Mouse (Mus musculus): ENCODE data around the gene Ms4a15.

The Ms4a15 gene

GRCm38 (mm10) chr19:10993150-10993549, at the start of gene Ms4a15:
TSS of gene Ms4a15 (minus strand) at chr19:10993250.
- DNase-seq, result no peak

DNA sequence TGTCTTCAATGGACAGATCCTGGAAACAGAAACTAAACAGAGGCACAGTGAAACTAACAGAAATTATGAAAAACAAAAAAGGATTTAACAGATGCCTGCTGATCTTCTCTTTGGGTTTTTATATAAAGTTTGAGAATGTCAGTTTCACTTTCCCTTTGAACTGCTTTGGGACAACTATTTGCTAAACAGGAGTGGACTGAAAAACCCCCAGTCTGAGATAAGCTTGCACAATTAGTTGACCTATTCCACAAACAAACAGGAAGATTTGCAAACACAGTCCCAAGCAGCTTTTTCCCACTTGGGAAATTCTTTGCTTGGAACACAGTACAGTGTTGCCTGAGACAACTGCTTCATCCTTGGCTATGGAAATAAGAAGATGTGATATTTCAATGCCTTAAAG, 44.5 kb upstream of the Ms4a15 start:
- DNase-seq, result no peak

DNA sequence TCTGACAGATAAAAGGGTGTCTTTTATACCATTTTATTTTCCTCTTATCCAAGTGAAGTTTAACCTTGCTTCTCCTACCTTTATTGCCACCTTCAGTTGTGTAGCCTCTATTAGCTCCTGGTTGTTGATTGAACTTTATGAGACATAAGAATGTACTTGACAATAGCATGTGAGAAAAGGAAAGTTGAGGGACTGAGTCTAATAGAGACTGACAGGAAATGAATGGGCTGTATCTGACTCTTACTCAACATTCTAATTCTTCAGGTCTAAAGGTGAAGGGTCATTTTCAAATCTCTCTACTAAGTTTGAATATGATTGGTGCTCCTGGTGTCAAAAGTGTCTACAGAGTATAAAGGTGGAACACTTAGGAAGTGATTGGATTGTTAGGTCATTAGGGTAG, 29.3 kb upstream of the Ms4a15 start:
- no peak for DNase-seq

- no peak for DNase-seq
Measured at GRCm38 (mm10) chr19:11017891-11018290, 24.8 kb upstream of the Ms4a15 start, which contains the start of gene Ms4a18. TSS of gene Ms4a18 (minus strand) at chr19:11018031.

GRCm38 (mm10) chr19:11017251-11017650, 24.2 kb upstream of the Ms4a15 start:
- no peak for DNase-seq

GRCm38 (mm10) chr19:11015998-11016397, 22.9 kb upstream of the Ms4a15 start:
- DNase-seq, result no peak

DNA sequence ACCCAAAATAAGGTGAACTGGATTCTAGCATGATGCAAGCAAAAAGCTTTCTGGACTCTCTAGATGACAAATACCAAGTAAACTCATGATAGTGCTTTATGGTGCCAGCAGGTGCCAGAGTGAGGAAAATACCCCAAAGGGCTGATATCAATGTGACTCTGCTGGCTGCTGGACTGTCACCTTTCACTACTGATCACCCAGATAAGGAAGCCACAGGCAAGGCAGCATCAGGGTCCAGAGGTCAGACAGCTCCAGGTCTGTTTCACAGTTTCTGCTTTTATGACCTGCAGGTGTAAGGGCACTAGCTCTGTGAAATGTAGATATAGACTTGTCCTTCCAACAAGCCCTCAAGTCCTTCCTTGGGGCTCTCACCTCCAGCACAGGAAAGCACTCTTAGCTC, 22.4 kb upstream of the Ms4a15 start:
- DNase-seq, result no peak

DNA sequence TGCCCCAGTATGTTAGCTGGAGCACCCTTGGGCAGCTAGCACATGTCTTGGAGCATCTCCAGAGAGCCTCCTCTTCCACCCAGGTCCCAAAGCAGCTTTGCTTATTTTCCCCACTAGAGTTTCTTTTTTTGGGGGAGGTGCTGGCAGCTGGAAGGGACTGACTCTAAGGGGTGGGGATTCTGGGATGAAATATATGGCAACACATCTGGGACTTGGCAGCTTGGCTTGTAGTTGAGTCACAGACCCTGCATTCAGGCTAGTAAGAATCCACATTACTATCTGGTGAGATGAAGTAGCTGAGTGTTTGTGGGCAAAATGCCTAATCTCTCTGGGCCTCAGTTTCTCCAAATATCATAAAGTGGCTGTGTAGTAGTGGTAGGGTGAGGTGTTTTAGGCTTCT, 1.1 kb downstream of the Ms4a15 start:
- no peak for DNase-seq

DNA sequence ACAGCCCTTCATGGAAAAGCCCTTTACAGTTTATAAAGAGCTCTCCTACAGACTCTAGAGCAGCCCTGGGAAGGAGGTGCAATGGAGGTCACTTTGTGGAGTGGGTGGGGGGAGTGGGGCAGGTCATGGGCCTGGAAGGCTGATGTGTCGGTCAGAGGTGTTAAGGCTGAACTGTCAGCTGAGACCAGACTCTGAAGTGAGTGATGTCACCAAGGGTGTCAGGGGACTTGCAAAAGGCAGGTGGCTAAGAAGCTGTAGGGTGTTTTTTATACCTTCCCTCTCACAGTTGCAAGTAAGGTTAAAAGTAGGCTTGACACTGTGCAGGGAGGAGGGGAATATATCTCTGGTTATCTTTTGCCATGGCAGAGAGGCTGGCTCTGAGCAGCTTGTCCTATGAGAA, 2.3 kb downstream of the Ms4a15 start:
- DNase-seq, result no peak

DNA sequence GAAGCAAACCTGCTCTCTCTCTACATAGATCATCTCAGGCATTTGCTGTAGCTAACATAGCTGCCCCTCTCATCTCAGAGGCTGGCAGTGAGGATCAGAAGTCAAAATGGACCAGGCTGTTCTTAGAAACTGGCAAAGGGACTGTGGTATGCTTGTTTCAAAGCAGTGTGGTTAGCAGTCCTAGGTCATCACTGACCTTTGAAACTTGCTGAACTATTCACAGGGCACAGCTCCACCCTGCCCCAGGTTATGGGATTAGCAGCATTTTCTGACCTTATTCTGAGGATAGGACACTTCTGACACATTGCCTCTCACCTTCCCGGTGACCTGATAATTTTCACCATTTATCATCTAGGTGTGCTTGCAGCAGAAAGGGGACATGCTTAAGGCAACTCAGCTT, 4.5 kb downstream of the Ms4a15 start:
- DNase-seq, result no peak

DNA sequence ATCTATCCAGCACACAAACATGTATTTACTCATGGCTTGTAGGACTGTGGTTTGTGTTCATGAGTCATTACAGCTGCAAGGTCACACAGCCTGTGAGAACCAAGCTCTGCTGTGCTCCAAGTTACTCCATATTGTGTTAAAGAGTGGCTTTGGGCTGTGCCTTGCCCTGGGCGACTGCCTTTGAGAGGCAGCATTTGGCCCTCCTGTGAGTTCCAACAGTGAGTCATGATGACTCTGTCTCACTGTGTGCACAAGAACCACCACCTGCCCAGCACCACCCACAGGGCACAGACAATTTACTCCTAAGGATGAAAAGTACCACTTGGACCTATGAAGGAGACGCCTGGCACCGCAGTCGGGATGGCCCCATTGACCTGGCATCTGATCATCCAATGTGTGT, 7.2 kb downstream of the Ms4a15 start:
- no peak for DNase-seq

- peak; percentile 16 for DNase-seq
Measured at GRCm38 (mm10) chr19:10984551-10984950, 8.5 kb downstream of the Ms4a15 start.

DNA sequence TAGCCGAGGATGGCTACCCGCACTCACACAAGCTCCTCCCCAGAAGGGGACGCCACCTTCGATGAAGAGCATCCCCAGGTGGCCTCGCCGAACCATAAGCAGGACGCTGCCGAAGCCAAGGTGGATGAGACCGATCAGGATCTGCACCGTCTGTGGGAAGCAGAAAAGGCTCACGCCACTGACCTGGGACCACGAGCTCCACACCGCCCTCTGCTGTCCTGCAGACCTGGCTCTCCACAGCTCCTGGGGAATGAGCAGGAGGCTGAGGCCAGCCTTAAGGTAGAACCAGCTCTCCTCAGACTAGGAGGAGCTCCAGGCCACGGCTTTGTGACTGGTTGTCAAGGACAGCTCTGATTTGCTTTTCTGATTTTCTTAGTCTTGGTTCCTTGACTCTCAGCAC, 9.9 kb downstream of the Ms4a15 start:
- DNase-seq, result peak; percentile 72

DNA sequence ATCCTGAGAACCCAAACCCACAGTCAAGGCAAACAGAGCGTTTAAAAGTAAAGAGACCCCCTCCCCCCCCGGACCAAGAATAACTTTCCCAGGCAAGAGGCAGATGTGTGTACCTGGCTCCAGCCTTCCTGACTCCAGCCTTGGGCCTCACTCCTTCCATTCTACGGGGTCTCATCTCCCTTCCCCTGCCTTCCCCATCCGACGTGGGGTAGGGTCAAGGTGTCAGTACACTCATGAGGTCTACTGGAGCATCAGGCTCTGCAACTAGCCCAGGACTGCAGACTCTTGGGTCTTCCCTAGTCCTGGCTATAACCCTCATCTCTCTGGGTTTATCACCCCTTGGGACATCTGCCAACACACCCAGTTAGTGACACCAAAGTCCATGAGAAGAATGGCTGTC, 12.8 kb downstream of the Ms4a15 start:
- no peak for DNase-seq

GRCm38 (mm10) chr19:10979184-10980168, 13.6 kb downstream of the Ms4a15 start:
- peak; percentile 97 for DNase-seq

- peak; percentile 46 for DNase-seq
Measured at GRCm38 (mm10) chr19:10976318-10976717, 16.7 kb downstream of the Ms4a15 start.

DNA sequence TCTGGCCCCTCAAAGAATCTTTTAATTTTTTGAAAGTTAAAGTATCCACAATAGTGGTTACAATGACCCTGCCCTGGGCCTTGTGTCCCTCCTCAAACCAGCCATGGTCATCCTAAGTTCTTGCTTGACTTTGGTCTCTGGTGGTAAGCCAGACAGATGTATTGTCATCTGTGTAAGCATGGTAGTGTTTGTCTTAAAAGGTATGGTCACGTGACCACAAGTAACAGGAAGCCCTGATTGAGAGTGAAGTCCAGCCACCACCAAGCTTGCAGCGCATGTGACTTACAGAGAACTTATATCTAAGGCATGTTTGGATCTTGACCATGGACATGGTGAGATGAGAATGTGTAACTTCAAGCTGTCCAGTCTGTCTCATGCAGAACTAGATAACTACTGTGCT, 17.9 kb downstream of the Ms4a15 start:
- no peak for DNase-seq

DNA sequence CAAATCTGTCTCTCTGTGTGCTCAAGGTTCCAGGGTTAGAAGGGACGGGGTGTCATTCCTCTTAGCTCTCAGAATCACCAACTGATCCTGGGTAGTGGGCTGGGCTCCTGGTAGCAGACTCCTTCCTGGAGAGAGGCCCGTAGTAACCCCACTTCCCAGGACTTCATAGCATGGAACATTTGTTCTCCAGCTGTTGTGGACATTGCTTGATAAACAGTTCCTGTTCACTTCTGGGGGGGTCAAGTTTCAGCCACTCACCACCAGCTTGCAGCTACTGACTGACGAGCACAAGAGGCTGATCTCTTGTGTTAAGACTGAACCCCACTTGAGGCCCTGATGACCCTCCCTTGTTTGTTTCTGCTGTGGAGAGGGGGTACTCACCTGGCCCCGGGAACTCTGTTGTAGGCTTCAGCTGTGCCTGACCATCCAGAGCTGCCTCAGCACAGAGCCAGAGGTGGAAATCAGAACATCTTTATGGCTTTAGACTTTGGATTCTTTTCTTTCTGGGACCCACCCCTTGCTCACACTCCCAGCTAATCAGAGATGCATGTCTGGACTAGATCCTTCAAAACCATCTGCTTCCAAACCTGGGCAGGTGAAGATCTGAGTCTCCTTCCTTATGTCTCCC, 18.7 kb downstream of the Ms4a15 start, which contains the start of gene Ms4a10:
TSS of gene Ms4a10 (minus strand) at position 433 of the 628 bp plus-strand sequence.
- DNase-seq, result no peak

DNA sequence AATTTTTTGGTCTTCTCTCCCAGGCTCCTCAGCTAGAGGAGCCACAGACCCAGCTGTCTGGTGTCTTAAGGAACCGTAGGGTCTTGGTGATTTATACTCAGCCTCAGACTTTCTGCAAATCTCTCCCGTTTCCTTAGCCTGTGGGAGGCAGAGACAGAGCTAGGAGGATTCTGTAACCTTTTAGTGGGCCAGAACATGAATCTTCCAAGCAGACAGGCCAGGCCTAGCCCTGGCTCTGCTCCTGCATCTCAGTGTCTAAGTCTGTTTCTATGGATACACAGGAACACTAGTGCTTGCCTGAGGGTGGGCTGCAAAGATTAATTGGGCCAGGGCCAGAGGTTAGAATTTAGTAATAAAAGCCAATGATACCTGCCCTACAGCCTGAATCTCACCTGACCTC, 19.9 kb downstream of the Ms4a15 start:
- no peak for DNase-seq

DNA sequence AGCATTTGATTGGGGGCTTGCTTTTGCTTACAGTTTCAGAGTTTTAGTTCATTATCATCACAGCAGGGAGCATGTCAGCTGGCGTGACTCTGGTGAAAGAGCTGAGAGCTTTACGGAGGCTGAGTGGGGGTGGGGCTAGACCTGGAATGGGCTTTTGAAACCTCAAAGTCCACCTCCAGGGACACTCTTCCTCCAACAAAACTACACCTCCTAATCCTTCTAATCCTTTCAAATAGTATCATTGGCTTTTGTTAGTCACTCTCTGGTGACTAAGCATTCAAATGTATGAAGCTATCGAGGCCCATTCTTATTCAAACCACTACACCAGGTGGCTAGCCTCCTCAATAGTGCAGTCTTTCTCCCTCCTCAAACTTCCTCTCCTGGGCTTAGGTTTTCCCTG, 20.4 kb downstream of the Ms4a15 start:
- no peak for DNase-seq

DNA sequence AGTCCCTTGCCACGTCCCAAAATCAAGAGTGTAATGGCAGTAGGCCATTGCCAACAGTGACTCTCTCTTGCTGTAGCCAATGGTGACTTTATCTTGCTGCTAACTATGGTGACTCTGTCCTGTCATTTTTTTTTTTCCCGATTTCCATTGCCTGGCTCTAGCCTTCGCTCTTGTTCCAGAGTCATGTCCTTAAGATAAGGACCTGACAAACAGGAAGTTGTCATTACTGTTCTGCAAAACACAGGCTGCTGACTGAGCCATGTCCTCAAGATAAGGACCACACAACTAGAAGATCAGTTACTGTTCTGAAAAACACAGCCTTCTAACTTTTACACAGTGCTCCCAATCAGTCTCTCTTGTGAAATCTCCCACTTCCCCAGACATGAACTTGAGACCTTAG, 22.6 kb downstream of the Ms4a15 start:
- DNase-seq, result no peak

DNA sequence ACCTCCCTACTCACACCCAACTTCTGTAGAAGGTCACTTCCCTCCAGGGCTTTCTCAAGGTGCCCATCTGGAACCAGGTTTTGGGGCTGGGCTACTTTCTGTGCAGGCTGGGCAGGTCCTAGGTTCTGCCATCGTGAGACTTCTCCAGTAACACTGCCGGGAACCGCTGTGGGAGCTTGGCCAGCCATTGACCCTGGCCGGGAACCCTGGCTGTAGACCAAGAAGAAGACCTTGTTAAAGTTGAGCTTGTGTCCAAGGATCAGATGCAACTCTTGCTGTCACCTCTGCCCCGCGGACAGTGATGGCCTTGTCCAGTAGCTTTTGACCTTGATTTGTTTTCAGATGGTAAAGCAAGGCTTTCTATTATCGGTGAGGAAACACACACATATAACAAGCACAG, 24.5 kb downstream of the Ms4a15 start:
- DNase-seq, result no peak

GRCm38 (mm10) chr19:10965721-10966120, 27.3 kb downstream of the Ms4a15 start:
- DNase-seq, result no peak

DNA sequence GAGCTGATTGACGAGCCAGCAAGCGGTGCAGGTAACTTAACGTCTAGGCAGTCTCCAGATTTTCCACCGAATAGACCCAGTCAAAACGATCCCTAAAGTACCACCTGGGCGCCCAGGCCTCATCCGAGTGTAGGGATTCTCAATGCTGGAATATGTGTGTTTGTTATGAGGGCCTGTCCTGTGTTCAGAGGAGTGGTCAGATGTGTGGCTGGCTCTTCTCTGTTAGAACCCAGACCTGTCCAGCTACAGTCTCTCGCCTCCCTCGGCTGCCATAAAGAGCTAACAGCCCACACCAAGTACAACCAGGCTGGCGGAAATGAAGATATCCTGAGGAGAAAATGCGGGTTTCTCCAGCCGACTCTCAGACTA, 33.1 kb downstream of the Ms4a15 start:
- no peak for DNase-seq
